Mouse (Mus musculus) heart, embryonic 13.5 days (tissue): Measurements from ENCODE around the gene Smox. TPM values are rescaled to one million over a fixed set of nuclear protein-coding genes. Genes with fewer than 3 reads are reported as not detected.

Source experiments
- ATAC-seq: fragments of 200-750 bp; cut with Nextera tagmentation; 2 replicates; pipeline ENCODE4 v1.8.0; 2017; ENCODE audit warnings: moderate TSS enrichment; ENCODE audit not compliant: insufficient number of reproducible peaks, low FRiP score, low TSS enrichment; ENCODE audit errors: extremely low read depth
- H3K27ac ChIP-seq: fragments of 300-500 bp; sonication (generic); replicated peaks from 2 replicates; pipeline ENCODE4 v1.5.1; 2015; ENCODE audit warnings: moderate library complexity, mild to moderate bottlenecking, inconsistent platforms
- H3K27me3 ChIP-seq: fragments of 300-500 bp; sonication (generic); replicated peaks from 2 replicates; pipeline ENCODE4 v1.6.1; 2015; ENCODE audit warnings: mild to moderate bottlenecking, inconsistent platforms
- H3K36me3 ChIP-seq: fragments of 300-500 bp; sonication (generic); 2 replicates; pipeline ENCODE4 v1.6.1; 2015; ENCODE audit warnings: mild to moderate bottlenecking, inconsistent platforms
- H3K4me1 ChIP-seq: fragments of 300-500 bp; sonication (generic); 2 replicates; pipeline ENCODE4 v1.6.1; 2015; ENCODE audit warnings: inconsistent platforms
- H3K4me2 ChIP-seq: fragments of 300-500 bp; sonication (generic); 2 replicates; pipeline ENCODE4 v1.6.1; 2015; ENCODE audit warnings: inconsistent platforms, mild to moderate bottlenecking, moderate library complexity
- H3K4me3 ChIP-seq: fragments of 300-500 bp; sonication (generic); 2 replicates; pipeline ENCODE4 v1.5.1; 2015; ENCODE audit warnings: moderate library complexity, mild to moderate bottlenecking, inconsistent platforms
- H3K9ac ChIP-seq: fragments of 300-500 bp; sonication (generic); 2 replicates; pipeline ENCODE4 v1.6.1; 2015; ENCODE audit warnings: inconsistent platforms, mild to moderate bottlenecking, moderate library complexity
- H3K9me3 ChIP-seq: fragments of 300-500 bp; sonication (generic); 2 replicates; pipeline ENCODE4 v1.6.1; 2016; ENCODE audit warnings: inconsistent platforms
- WGBS: fragments of 180-500 bp; shearing (Covaris S2); methylation state at CpG from one replicate; pipeline ENCODE4 v1.1.7; 2015; ENCODE audit warnings: mixed read lengths; 5-methylcytosine and 5-hydroxymethylcytosine counted together
- polyA plus RNA-seq: library from polyadenylated mRNA; unstranded; fragments of >200 nt; fragmentation: Nextera tagmentation; extraction: Ambion mirVana; gene quantifications from 2 replicates; pipeline ENCODE4 v1.2.1, GENCODE M21; 2015

Smox gene
- polyA plus RNA-seq, 1 experiment from 2014 or later = 24.4 TPM

DNA sequence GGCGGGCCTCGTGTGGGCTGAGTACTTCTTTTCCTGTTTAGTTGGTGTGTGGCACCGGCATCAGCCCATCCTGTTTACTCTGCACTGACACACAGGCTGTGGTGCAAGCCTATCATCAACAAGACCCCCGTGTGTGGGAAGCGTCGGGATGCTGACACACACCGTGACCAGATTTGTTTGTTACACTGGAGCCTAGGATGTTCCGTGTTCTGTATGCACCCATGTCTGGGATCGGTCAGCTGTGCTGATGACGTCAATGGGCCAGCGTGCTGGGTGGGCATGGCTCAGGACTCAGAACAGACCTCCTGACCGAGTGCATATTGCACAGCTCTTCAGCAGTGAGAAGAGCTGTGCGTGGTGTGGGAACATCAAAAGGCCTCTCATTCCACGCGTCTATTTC lies 6.2 kb upstream of the Smox start:
- 82% methylated on average over 15 of the region's 15 CpGs for WGBS
- no peak for ATAC-seq

DNA sequence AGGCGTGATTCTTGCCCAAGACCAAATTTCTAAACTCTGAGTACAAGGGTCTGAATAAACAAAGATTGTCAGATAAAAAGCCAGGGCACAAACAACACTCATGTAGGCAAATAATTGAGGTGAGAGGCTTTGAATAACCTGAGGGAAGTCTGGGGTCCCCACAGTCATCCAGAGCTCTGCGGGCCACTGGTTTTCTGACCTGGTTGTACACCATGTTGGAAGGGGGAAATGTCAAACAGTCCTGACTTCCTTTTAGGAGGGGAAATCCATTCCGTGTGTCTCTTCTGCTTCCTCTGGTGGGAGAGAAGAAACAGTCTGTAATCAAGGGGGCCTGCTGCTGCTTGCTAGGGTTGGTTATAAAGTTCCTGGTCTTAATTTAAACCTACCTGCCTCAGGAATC lies 5.2 kb upstream of the Smox start:
- Histone ChIP-seq H3K4me1 (peaks cover 5% of the 10 kb centered on the region; the same call in 1 of the 2 replicates), H3K9ac (no peak overlapping the region), H3K4me3 (no peak overlapping the region), H3K27ac (no peak overlapping the region), H3K36me3 (no peaks in the 10 kb centered on the region), H3K9me3 (no peaks in the 10 kb centered on the region), H3K27me3 (peaks cover 3% of the 10 kb centered on the region; the same call in 1 of the 2 replicates), H3K4me2 (no peak overlapping the region)
- WGBS = 73% methylated on average over 3 of the region's 3 CpGs
- no peak for ATAC-seq

More for the DNA sequence above, 6.2 kb upstream of the Smox start:
- Histone ChIP-seq H3K36me3 (no peaks in the 10 kb centered on the region), H3K27me3 (no peaks in the 10 kb centered on the region; the same call in 1 of the 2 replicates), H3K4me2 (no peak overlapping the region), H3K27ac (no peak overlapping the region), H3K9me3 (no peaks in the 10 kb centered on the region), H3K9ac (no peak overlapping the region), H3K4me3 (no peak overlapping the region), H3K4me1 (0 out of 2 replicates have a peak, but pooled peaks cover 5% of the 10 kb centered on the region)

DNA sequence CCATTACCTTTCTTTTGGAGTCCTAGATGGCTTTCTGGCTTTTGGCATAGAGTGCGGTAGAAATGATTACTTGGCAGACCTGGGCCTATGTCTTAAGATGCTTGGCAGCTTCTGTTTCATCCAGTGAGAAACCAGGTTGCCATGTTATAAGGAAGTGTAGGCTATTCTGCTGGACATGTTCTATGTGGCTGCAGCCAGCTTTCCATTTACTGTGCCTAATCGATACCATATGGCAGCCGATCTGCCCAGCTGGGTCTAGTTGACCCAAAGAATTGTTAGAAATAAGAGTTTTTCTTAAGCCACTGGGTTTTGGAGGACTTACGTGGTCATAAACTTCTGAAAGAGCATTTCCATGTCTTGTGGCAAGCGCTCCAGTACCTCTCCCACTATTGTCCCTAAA lies 4.0 kb upstream of the Smox start:
- H3K27me3 ChIP-seq = peaks cover 3% of the 10 kb centered on the region; the same call in 1 of the 2 replicates
- no peak overlapping the region for H3K27ac ChIP-seq
- H3K4me3 ChIP-seq = no peak overlapping the region
- no peaks in the 10 kb centered on the region for H3K36me3 ChIP-seq
- ATAC-seq = no peak
- H3K4me2 ChIP-seq = no peak overlapping the region
- peaks cover 10% of the 10 kb centered on the region for H3K4me1 ChIP-seq
- no peaks in the 10 kb centered on the region for H3K9me3 ChIP-seq
- no peak overlapping the region for H3K9ac ChIP-seq
- 84% methylated on average over 5 of the region's 5 CpGs for WGBS

DNA sequence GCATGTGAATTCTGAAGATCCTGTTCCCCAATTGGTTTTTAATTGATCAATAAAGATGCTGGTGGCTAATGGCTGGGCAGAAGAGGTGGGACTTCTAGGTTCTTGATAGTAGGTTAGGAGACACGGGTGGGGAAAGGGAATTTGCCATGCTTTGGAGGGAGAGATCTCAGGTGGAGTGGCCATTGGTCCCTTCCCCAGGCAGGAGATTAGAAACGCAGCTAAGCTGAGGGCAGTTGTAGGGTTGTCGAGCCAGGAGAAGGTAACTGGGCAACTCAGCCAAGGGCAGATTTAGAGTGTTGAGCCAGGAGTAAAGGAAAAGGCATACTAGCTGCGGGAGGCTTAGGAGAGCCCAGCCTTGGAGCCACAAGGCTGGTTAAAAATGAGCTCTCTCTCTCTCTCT lies 3.0 kb upstream of the Smox start:
- peaks cover 3% of the 10 kb centered on the region; the same call in 1 of the 2 replicates for H3K27me3 ChIP-seq
- no peak overlapping the region for H3K27ac ChIP-seq
- no peak overlapping the region for H3K4me3 ChIP-seq
- H3K4me1 ChIP-seq = peaks cover 14% of the 10 kb centered on the region
- H3K9ac ChIP-seq = no peak overlapping the region
- no peaks in the 10 kb centered on the region for H3K9me3 ChIP-seq
- ATAC-seq = no peak
- H3K4me2 ChIP-seq = no peak overlapping the region
- H3K36me3 ChIP-seq = no peaks in the 10 kb centered on the region
- WGBS = 60% methylated on average over 4 of the region's 4 CpGs

DNA sequence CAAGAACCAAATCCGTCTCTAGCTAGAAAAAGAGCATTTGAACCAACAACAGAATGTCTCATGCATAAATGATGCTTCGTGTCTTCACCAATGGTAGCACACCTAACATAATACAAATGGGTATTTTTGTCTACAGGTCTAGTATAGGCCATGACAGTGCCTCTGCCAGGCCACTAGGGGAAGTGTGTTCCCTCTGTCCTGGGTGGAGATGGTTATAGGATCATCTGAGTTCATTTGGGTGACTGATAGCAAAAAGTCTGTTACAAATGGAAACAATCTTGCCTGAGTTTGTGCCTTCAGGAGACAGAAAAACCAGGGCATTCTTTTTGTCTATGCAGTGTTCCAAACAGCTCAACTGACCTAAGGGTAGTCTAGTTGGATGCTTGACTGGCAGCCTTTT lies 2.4 kb upstream of the Smox start:
- Histone ChIP-seq H3K27me3 (peaks cover 3% of the 10 kb centered on the region; the same call in 1 of the 2 replicates), H3K4me1 (peaks cover 20% of the 10 kb centered on the region), H3K4me2 (no peak overlapping the region), H3K36me3 (no peaks in the 10 kb centered on the region), H3K9me3 (no peaks in the 10 kb centered on the region), H3K4me3 (no peak overlapping the region), H3K9ac (no peak overlapping the region), H3K27ac (no peak overlapping the region)
- WGBS = 85% methylated on average over 2 of the region's 2 CpGs
- no peak for ATAC-seq

DNA sequence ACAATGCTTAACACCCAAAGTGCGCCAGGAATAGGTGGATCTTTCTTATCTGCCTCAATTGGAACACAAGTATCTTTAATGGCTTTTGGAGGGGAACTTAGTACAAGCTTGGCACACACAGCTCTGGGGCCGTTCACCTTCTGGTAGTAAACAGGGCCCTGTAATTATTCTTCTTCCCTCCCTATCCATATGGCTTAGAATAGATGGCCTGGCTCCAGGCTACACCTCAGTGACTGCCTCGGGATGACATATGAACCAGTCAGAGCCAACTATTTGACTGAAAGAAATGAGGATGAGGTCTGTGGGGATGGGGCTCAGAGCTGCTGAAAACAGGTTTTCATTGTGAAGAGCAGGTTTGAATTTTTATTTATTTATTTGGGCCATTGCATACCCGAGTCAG lies 1.7 kb upstream of the Smox start:
- no peaks in the 10 kb centered on the region for H3K9me3 ChIP-seq
- peaks cover 21% of the 10 kb centered on the region for H3K4me1 ChIP-seq
- no peak overlapping the region for H3K9ac ChIP-seq
- H3K27me3 ChIP-seq = peaks cover 3% of the 10 kb centered on the region; the same call in 1 of the 2 replicates
- WGBS = 63% methylated on average over 4 of the region's 4 CpGs
- H3K36me3 ChIP-seq = no peaks in the 10 kb centered on the region
- no peak overlapping the region for H3K4me3 ChIP-seq
- no peak overlapping the region for H3K4me2 ChIP-seq
- no peak overlapping the region for H3K27ac ChIP-seq
- ATAC-seq = no peak

DNA sequence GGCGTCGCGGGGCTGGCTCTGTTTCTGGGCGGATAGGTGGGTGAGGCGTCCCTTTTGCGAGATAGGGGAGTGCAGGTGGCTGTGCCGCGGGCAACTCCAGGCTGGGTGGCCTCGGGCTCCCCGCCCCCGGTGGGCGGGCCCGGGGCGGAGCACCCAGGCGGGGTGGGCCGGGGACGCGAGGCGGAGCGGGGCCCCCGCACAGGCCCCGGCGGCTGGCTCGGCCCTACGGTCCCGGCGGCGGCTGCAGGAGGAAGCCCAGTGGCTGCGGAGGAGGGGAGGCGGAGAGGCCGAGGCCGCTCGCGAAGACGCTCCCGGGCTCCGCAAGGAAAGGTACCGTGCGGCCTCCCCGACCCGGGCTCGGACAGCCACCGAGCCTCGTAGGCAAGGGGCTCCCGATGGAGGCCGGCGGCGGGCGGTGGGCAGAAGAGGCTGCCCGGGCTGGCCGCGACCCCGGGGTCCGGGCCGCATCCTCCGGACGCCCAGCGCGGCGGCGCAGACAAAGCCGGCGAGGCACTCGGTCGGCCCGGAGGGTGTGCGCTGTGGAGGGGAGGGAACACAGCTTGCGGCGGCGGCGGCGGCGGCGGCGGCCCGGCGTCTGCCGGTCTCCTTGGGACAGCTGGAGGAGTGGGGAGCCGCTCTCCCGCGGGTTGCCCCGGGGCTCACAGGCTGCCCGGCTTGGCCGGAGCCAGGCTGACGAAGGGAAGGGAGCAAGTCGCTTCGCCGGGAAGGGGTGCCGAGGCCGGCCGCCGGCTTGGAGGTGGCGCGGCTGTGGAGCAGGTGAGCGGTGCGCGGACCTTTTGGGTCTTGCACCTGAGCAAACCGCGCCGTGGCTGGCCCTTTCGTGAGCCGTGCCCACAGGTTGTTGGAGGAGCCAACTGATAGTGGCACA lies 655 bp downstream of the Smox start:
- Histone ChIP-seq H3K4me2 (peak overlapping the region; percentile 90), H3K36me3 (no peaks in the 10 kb centered on the region), H3K9ac (peak overlapping the region; percentile 89), H3K4me1 (peaks cover 33% of the 10 kb centered on the region), H3K4me3 (peak overlapping the region; percentile 78), H3K9me3 (no peaks in the 10 kb centered on the region), H3K27ac (peak overlapping the region; percentile 58), H3K27me3 (0 out of 2 replicates have a peak, but pooled peaks cover 3% of the 10 kb centered on the region)
- ATAC-seq = peak; percentile 93
- under 1% methylated on average over 77 of the region's 102 CpGs for WGBS

DNA sequence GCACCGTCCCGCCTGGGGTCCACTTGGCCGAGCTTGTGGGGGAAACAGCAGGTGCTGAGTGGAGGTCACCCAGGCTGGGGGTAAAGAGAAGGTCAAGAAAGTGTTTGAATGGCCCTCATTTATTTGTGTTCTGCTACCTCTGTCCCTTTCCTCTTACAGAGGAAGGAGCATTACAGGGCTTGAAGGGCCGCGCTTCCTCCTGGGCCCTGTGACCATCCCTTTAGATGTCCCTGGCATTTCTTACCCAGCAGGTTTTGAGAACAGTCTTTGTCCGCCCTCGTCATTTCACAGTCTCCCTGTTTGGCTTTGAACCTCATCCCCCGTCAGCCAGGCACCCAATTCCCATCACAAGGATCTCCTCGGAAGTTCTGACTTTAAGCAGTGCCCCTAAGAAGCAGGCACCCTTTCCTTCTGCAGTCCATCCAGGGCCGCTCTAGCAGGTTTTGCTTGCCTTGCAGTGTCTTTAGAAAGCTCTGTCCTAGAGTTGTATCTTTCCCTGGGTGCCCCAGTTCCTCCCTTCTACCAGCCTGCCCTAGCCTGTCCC lies 1.4 kb downstream of the Smox start:
- Histone ChIP-seq H3K27ac (0 out of 2 replicates have a peak overlapping the region, but pooled peaks have one; percentile 28), H3K9me3 (no peaks in the 10 kb centered on the region)

DNA sequence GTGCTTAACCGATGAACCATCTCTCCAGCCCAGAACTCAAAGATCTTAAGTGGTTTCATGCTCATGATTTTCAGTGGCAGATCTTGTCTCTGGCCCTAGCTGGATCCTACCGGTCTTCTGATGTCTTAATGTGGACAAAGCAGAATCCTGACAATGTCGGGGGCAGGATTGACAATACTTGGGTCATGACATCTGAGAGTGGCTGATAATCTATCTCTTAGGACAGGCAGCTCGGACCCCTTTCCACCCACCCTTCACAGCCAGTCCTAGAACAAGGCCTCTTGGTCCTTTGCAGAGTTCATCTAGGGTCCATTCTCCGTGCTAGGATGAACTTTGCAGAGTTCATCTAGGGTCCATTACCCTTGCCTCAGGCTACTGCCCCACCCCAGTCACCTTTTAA lies 2.1 kb downstream of the Smox start:
- ATAC-seq = no peak
- H3K4me2 ChIP-seq = peak overlapping the region; percentile 90
- H3K27ac ChIP-seq = no peak overlapping the region
- 46% methylated on average over 5 of the region's 5 CpGs for WGBS
- H3K4me3 ChIP-seq = peak overlapping the region; percentile 78
- 0 out of 2 replicates have a peak, but pooled peaks cover 3% of the 10 kb centered on the region for H3K27me3 ChIP-seq
- H3K9ac ChIP-seq = peak overlapping the region; percentile 89; the same call in 1 of the 2 replicates
- no peaks in the 10 kb centered on the region for H3K9me3 ChIP-seq
- H3K4me1 ChIP-seq = peaks cover 46% of the 10 kb centered on the region
- no peaks in the 10 kb centered on the region for H3K36me3 ChIP-seq

More for the DNA sequence above, 1.4 kb downstream of the Smox start:
- peak overlapping the region; percentile 90 for H3K4me2 ChIP-seq
- peaks cover 38% of the 10 kb centered on the region for H3K4me1 ChIP-seq
- H3K4me3 ChIP-seq = peak overlapping the region; percentile 78
- ATAC-seq = no peak
- WGBS = 24% methylated on average over 10 of the region's 10 CpGs
- H3K9ac ChIP-seq = peak overlapping the region; percentile 89
- H3K27me3 ChIP-seq = 0 out of 2 replicates have a peak, but pooled peaks cover 3% of the 10 kb centered on the region
- H3K36me3 ChIP-seq = no peaks in the 10 kb centered on the region

DNA sequence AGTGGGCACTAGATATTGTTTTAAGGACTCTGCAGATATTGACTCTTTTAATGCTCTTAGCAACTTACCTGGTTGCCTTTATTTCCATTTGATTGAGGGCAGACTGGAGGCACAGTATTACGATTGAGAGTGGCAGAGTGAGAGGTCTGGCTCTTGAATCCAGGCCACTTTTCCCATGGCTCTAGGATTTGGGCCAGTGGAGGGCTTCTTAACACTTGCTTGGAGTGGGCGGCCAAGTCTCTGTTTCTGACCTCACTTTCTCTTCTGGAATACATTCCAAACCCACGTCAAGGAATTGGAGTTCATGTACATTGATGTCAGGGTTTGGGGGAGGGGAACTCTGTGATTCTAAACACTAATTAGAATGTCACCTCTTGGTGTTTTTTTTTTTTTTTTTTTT lies 4.0 kb downstream of the Smox start:
- WGBS = 78% methylated on average over 3 of the region's 3 CpGs
- Histone ChIP-seq H3K9me3 (no peaks in the 10 kb centered on the region), H3K36me3 (no peaks in the 10 kb centered on the region), H3K4me1 (peaks cover 55% of the 10 kb centered on the region), H3K9ac (no peak overlapping the region), H3K4me2 (no peak overlapping the region; the same call in 1 of the 2 replicates), H3K27me3 (0 out of 2 replicates have a peak, but pooled peaks cover 3% of the 10 kb centered on the region), H3K4me3 (no peak overlapping the region), H3K27ac (no peak overlapping the region)
- ATAC-seq = no peak

DNA sequence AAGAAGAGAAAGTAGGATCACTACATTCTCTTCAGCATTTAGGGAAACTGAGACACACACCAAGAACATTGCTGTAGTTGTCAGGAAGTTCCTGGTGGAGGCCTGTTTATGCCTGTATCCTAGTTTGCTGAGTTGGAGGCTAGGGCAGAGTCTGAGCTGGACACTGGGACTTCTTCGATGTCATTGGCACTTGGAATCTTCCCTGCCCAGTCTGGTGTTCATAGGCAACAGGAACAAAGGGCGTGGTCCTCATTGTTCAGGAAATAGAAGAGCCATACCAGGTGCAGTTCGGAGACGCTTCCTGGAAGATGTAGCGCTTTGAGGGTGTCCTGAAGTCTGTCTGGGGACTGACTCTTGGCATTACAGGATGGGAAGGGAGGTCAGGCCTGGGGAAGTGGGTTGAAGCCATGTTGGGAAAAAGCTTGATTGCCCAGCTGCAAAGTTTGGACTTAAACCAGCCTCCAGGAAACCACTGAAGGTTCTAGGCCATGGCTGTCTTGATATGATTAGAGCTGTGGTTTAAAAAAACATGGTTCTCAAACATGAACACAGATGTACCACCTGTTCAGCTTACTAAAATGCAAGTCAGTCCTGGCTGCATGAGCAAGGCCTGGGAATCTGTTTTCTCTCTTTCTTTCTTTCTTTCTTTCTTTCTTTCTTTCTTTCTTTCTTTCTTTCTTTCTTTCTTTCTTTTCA lies 5.0 kb downstream of the Smox start:
- H3K4me3 ChIP-seq = no peak overlapping the region
- no peaks in the 10 kb centered on the region for H3K9me3 ChIP-seq
- no peaks in the 10 kb centered on the region for H3K36me3 ChIP-seq
- WGBS = 75% methylated on average over 5 of the region's 5 CpGs
- H3K4me2 ChIP-seq = no peak overlapping the region
- no peak overlapping the region for H3K9ac ChIP-seq
- peaks cover 57% of the 10 kb centered on the region for H3K4me1 ChIP-seq
- no peak overlapping the region for H3K27ac ChIP-seq
- ATAC-seq = no peak
- no peaks in the 10 kb centered on the region for H3K27me3 ChIP-seq
